Mouse (Mus musculus): Measurements from ENCODE around the gene Pcdh11x. TPM values are rescaled to one million over a fixed set of nuclear protein-coding genes. Genes with fewer than 3 reads are reported as not detected.
"Not testable (repeated sequence)": the region's sequence is repeated elsewhere in the genome, so short reads cannot be mapped to it uniquely, and the experiment has no call there.

The Pcdh11x gene
- polyA plus RNA-seq, 1 experiment = 0.14 TPM

DNA sequence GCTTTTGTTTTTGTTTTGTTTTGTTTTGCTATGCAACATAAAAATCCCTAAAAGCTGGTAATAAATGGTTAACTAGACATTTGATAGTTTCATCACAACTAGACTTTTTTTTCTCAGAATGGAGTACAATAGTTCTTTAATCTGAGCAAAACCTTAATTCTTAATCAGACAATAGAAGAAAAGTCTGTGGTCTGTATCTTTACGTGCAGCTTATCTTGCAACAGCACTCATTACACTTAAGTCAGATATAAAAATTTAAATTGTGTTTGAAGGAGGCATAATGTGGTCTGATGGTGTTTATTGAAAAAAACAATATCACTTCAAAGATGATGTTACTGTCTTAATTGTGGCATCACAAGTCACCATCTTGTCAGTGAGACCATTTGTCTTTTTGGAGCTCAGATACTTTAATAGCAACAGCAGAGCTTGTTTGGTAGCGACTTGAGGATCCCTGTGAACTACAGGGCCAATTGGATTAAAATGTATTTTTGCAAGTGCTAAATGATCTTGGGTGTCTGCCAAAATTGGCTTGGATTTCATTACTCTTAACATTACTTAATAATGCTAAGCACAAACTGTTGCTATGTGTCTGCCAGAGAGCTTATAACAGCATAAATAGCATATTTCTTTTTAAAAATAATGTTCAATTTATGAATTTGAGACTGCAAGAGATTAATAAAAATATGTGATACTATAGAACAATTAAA, 11.6 kb downstream of the Pcdh11x start:
- no peaks in the 10 kb centered on the region for H3K4me1 ChIP-seq (ENCODE audit: control insufficient read depth, insufficient read depth, low read length)
- H3K27ac ChIP-seq (ENCODE audit: control insufficient read depth, insufficient read depth, low read depth, low read length) = no peak overlapping the region
- H3K27me3 ChIP-seq (ENCODE audit: control insufficient read depth, insufficient read depth, low read length) = no peaks in the 10 kb centered on the region
- TF ChIP-seq CTCF (IDR thresholded peaks at IDR 0.05; ENCODE audit: control insufficient read depth, insufficient read depth, insufficient replicate concordance, low read depth, low read length) (no peak), POLR2A (IDR thresholded peaks at IDR 0.05; ENCODE audit: control insufficient read depth, low read depth, low read length) (no peak)
- H3K4me3 ChIP-seq (ENCODE audit: control insufficient read depth, low read depth, low read length) = no peak overlapping the region
- no peaks in the 10 kb centered on the region for H3K36me3 ChIP-seq (ENCODE audit: control insufficient read depth, insufficient read depth, low read length)

DNA sequence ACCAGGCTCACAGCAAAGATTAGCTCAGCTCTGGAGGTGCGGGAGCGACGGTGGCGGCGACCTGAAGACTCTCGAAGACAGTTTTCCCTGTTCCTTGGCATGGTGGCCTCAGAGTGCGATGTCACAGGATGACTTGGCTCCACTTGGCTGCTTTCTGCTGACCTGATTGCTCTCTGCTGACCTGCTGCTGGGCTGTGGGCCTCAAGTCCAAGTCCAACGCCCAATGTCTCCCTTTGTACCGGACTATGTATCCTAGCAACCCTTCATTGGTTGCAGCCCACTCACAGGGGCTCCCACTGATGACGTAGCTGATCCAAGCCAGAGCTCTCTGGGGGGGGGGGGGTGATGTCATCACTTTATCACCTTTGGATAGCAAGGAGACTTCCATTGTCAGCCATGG, 22.9 kb downstream of the Pcdh11x start, which contains the start of gene H2afb3:
Gene H2afb3 (minus strand): TSS at position 101 of the 400 bp plus-strand sequence.
- peak within 1 kb of the TSS; percentile 53 for H3K4me3 ChIP-seq (ENCODE audit: control insufficient read depth, low read depth, low read length)
- H3K27ac ChIP-seq (ENCODE audit: control insufficient read depth, insufficient read depth, low read depth, low read length) = peak within 1 kb of the TSS; percentile 18
- H3K4me1 ChIP-seq (ENCODE audit: control insufficient read depth, insufficient read depth, low read length); H3K36me3 ChIP-seq (ENCODE audit: control insufficient read depth, insufficient read depth, low read length); H3K27me3 ChIP-seq (ENCODE audit: control insufficient read depth, insufficient read depth, low read length): not testable (repeated sequence)

- H3K27me3 ChIP-seq (ENCODE audit: control insufficient read depth, insufficient read depth, low read length) = no peaks in the 10 kb centered on the region
- H3K4me1 ChIP-seq (ENCODE audit: control insufficient read depth, insufficient read depth, low read length) = no peaks in the 10 kb centered on the region
Measured at GRCm38 (mm10) chrX:120466225-120466624, 176.2 kb downstream of the Pcdh11x start.

GRCm38 (mm10) chrX:120486428-120486827, 196.4 kb downstream of the Pcdh11x start:
- no peaks in the 10 kb centered on the region for H3K36me3 ChIP-seq (ENCODE audit: control insufficient read depth, insufficient read depth, low read length)
- H3K4me3 ChIP-seq (ENCODE audit: control insufficient read depth, low read depth, low read length) = no peak overlapping the region
- H3K27me3 ChIP-seq (ENCODE audit: control insufficient read depth, insufficient read depth, low read length) = no peaks in the 10 kb centered on the region
- H3K4me1 ChIP-seq (ENCODE audit: control insufficient read depth, insufficient read depth, low read length) = no peaks in the 10 kb centered on the region
- no peak for TF ChIP-seq CTCF (IDR thresholded peaks at IDR 0.05; ENCODE audit: control insufficient read depth, insufficient read depth, insufficient replicate concordance, low read depth, low read length)
- TF ChIP-seq POLR2A (IDR thresholded peaks at IDR 0.05; ENCODE audit: control insufficient read depth, low read depth, low read length) = no peak
- H3K27ac ChIP-seq (ENCODE audit: control insufficient read depth, insufficient read depth, low read depth, low read length) = no peak overlapping the region

More at GRCm38 (mm10) chrX:120466225-120466624, 176.2 kb downstream of the Pcdh11x start:
- TF ChIP-seq CTCF (IDR thresholded peaks at IDR 0.05; ENCODE audit: control insufficient read depth, insufficient read depth, insufficient replicate concordance, low read depth, low read length) (no peak), POLR2A (IDR thresholded peaks at IDR 0.05; ENCODE audit: control insufficient read depth, low read depth, low read length) (no peak)
- H3K27ac ChIP-seq (ENCODE audit: control insufficient read depth, insufficient read depth, low read depth, low read length) = no peak overlapping the region
- H3K4me3 ChIP-seq (ENCODE audit: control insufficient read depth, low read depth, low read length) = no peak overlapping the region
- H3K36me3 ChIP-seq (ENCODE audit: control insufficient read depth, insufficient read depth, low read length) = no peaks in the 10 kb centered on the region

DNA sequence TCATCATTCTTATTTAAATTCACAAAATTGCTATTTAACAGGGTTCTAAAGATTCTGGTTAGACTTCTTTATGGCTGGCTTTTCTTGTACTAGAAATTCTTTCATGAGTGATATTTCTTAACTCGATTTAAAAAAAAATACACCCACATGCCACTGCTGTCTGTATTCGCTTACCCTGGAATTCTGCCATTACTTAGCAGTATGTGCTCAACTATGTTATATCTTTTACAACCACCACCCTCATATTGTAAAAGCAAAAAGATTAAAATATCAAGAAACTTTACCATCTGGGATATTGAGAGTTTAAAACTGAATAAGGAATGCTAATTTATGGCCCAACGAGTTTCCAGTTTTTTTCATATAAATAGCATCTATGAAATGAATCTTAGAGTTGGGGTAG, 234.9 kb downstream of the Pcdh11x start:
- TF ChIP-seq CTCF (IDR thresholded peaks at IDR 0.05; ENCODE audit: control insufficient read depth, insufficient read depth, insufficient replicate concordance, low read depth, low read length) = no peak
- TF ChIP-seq POLR2A (IDR thresholded peaks at IDR 0.05; ENCODE audit: control insufficient read depth, low read depth, low read length) = no peak
- Histone ChIP-seq H3K27me3 (ENCODE audit: control insufficient read depth, insufficient read depth, low read length) (no peaks in the 10 kb centered on the region), H3K36me3 (ENCODE audit: control insufficient read depth, insufficient read depth, low read length) (no peaks in the 10 kb centered on the region), H3K4me1 (ENCODE audit: control insufficient read depth, insufficient read depth, low read length) (no peaks in the 10 kb centered on the region), H3K27ac (ENCODE audit: control insufficient read depth, insufficient read depth, low read depth, low read length) (no peak overlapping the region), H3K4me3 (ENCODE audit: control insufficient read depth, low read depth, low read length) (no peak overlapping the region)

GRCm38 (mm10) chrX:120599309-120599708, 309.2 kb downstream of the Pcdh11x start:
- no peaks in the 10 kb centered on the region for H3K36me3 ChIP-seq (ENCODE audit: control insufficient read depth, insufficient read depth, low read length)
- no peak overlapping the region for H3K27ac ChIP-seq (ENCODE audit: control insufficient read depth, insufficient read depth, low read depth, low read length)
- TF ChIP-seq POLR2A (IDR thresholded peaks at IDR 0.05; ENCODE audit: control insufficient read depth, low read depth, low read length) (no peak), CTCF (IDR thresholded peaks at IDR 0.05; ENCODE audit: control insufficient read depth, insufficient read depth, insufficient replicate concordance, low read depth, low read length) (no peak)
- H3K4me1 ChIP-seq (ENCODE audit: control insufficient read depth, insufficient read depth, low read length) = no peaks in the 10 kb centered on the region
- H3K4me3 ChIP-seq (ENCODE audit: control insufficient read depth, low read depth, low read length) = no peak overlapping the region
- H3K27me3 ChIP-seq (ENCODE audit: control insufficient read depth, insufficient read depth, low read length) = no peaks in the 10 kb centered on the region

GRCm38 (mm10) chrX:120618460-120618859, 328.4 kb downstream of the Pcdh11x start:
- Histone ChIP-seq H3K4me3 (ENCODE audit: control insufficient read depth, low read depth, low read length) (no peak overlapping the region), H3K27me3 (ENCODE audit: control insufficient read depth, insufficient read depth, low read length) (no peaks in the 10 kb centered on the region), H3K4me1 (ENCODE audit: control insufficient read depth, insufficient read depth, low read length) (no peaks in the 10 kb centered on the region), H3K36me3 (ENCODE audit: control insufficient read depth, insufficient read depth, low read length) (no peaks in the 10 kb centered on the region), H3K27ac (ENCODE audit: control insufficient read depth, insufficient read depth, low read depth, low read length) (no peak overlapping the region)
- TF ChIP-seq POLR2A (IDR thresholded peaks at IDR 0.05; ENCODE audit: control insufficient read depth, low read depth, low read length) (no peak), CTCF (IDR thresholded peaks at IDR 0.05; ENCODE audit: control insufficient read depth, insufficient read depth, insufficient replicate concordance, low read depth, low read length) (no peak)

DNA sequence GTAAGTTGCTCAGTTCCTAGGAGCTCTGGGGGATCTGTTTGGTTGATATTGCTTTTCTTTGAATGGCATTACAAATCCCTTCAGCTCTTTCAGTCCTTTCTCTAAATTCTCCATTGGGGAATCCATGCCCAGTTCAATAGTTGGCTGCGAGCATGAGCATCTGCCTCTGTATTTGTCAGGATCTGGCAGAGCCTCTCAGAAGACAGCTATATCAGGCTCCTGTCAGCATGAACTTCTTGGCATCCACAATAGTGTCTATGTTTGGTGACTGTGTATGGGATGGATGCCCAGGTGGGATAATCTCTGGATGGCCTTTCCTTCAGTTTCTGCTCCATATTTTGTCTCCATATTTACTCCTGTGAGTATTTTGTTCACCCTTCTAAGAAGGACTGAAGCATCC, 380.2 kb downstream of the Pcdh11x start:
- not testable (repeated sequence) for H3K27ac ChIP-seq (ENCODE audit: control insufficient read depth, insufficient read depth, low read depth, low read length); H3K4me1 ChIP-seq (ENCODE audit: control insufficient read depth, insufficient read depth, low read length); H3K4me3 ChIP-seq (ENCODE audit: control insufficient read depth, low read depth, low read length); H3K36me3 ChIP-seq (ENCODE audit: control insufficient read depth, insufficient read depth, low read length); H3K27me3 ChIP-seq (ENCODE audit: control insufficient read depth, insufficient read depth, low read length)
